Mouse (Mus musculus) erythroblast, embryonic 14.5 days (primary cell): ENCODE results near the gene Astn2.

Experiments used
- GATA1 ChIP-seq: IDR thresholded peaks from 2 replicates; pipeline ENCODE4 v1.6.1; 2012; ENCODE audit warnings: low read length, inconsistent platforms, mixed read lengths
- TAL1 ChIP-seq: IDR thresholded peaks from 3 replicates; pipeline ENCODE4 v1.6.1; 2012; ENCODE audit warnings: low read length, inconsistent platforms, mixed read lengths

GRCm38 (mm10) chr4:65717899-65718298 lies 686.5 kb downstream of the Astn2 start:
- TF ChIP-seq TAL1, result no peak
- no peak for TF ChIP-seq GATA1
